Mouse (Mus musculus) megakaryocyte, embryonic 14.5 days (primary cell): ENCODE measurements around the gene Ylpm1.

Source experiments
- FLI1 ChIP-seq: IDR thresholded peaks from 2 replicates; pipeline ENCODE4 v1.6.1; 2012; ENCODE audit warnings: low read length, inconsistent platforms, mixed read lengths
- GATA1 ChIP-seq: IDR thresholded peaks from 3 replicates; pipeline ENCODE4 v1.6.1; 2012; ENCODE audit warnings: mixed read lengths, low read length, inconsistent platforms, borderline replicate concordance

DNA sequence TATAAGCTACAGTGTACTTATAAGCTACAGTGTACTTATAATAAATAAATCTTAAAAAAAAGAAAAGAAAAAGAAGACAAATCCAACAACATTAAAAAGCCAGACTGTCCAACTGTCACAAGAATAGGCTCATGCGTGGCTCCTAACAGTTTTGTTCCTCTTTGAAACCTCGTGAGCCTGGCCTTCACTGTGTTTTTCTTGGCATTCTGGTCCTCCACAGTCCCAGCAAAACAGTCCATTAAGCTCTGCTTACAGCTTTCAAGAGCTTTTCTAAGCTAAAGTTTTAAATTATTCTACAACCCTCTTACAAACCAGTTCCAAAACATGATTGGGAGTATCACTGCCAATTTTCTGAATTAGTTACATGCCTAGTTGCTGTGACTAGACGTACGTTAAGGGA lies 6.7 kb upstream of the Ylpm1 start:
- TF ChIP-seq GATA1 (no peak), FLI1 (no peak)
